Mouse (Mus musculus) myocyte (in vitro differentiated cells): ENCODE results near the gene Fam110a. TPM values are rescaled to one million over a fixed set of nuclear protein-coding genes. Genes with fewer than 3 reads are reported as not detected.

Source experiments
- H3K27me3 ChIP-seq: one replicate; pipeline ENCODE4 v1.6.1; 2011; ENCODE audit not compliant: control insufficient read depth, insufficient read depth, insufficient read length
- H3K36me3 ChIP-seq: one replicate; pipeline ENCODE4 v1.6.1; 2011; ENCODE audit not compliant: control insufficient read depth, insufficient read depth
- H3K4me2 ChIP-seq: one replicate; pipeline ENCODE4 v1.6.1; 2011; ENCODE audit warnings: low read depth, control low read depth
- H3K4me3 ChIP-seq: one replicate; pipeline ENCODE4 v1.5.1; 2011; ENCODE audit warnings: mild to moderate bottlenecking, control low read depth, moderate library complexity
- H3K79me2 ChIP-seq: one replicate; pipeline ENCODE4 v1.6.1; 2011; ENCODE audit not compliant: control insufficient read depth, insufficient read depth
- H3ac ChIP-seq: one replicate; pipeline ENCODE4 v1.6.1; 2011; ENCODE audit not compliant: control insufficient read depth, insufficient read length
- CEBPB ChIP-seq: IDR thresholded peaks from 2 replicates; pipeline ENCODE4 v1.6.1; 2011; ENCODE audit warnings: mild to moderate bottlenecking, moderate library complexity; ENCODE audit not compliant: poor library complexity, insufficient read depth, severe bottlenecking
- E2F4 ChIP-seq: IDR thresholded peaks from one replicate; pipeline ENCODE4 v1.6.1; 2011; ENCODE audit warnings: mild to moderate bottlenecking, control low read depth, moderate library complexity; ENCODE audit not compliant: insufficient read depth
- MAX ChIP-seq: IDR thresholded peaks from one replicate; pipeline ENCODE4 v1.6.1; 2011; ENCODE audit warnings: low read depth, mild to moderate bottlenecking, control low read depth
- MYOD1 ChIP-seq, 3 experiments: IDR thresholded peaks; one replicate each; pipeline ENCODE4 v1.6.1; 2011; ENCODE audit warnings: control low read depth in 2 of 3, low read depth in 2 of 3, mild to moderate bottlenecking in 2 of 3, moderate library complexity in 1 of 3; ENCODE audit not compliant: insufficient read length in 2 of 3, control insufficient read depth in 1 of 3
- MYOG ChIP-seq, 3 experiments: IDR thresholded peaks; one replicate each; pipeline ENCODE4 v1.6.1; 2011; ENCODE audit warnings: control low read depth in 2 of 3, low read depth in 2 of 3, mild to moderate bottlenecking in 2 of 3; ENCODE audit not compliant: insufficient read length in 2 of 3, control insufficient read depth in 1 of 3, insufficient read depth in 1 of 3
- POLR2A ChIP-seq: IDR thresholded peaks from one replicate; pipeline ENCODE4 v1.6.1; 2011; ENCODE audit warnings: low read depth, mild to moderate bottlenecking, control low read depth, moderate library complexity; ENCODE audit not compliant: insufficient read length
- POLR2AphosphoS2 ChIP-seq: IDR thresholded peaks from one replicate; pipeline ENCODE4 v1.6.1; 2011; ENCODE audit warnings: low read depth, control low read depth; ENCODE audit not compliant: insufficient read length
- REST ChIP-seq: IDR thresholded peaks from one replicate; pipeline ENCODE4 v1.6.1; 2011; ENCODE audit warnings: mild to moderate bottlenecking, control low read depth, moderate library complexity; ENCODE audit not compliant: insufficient read depth, insufficient read length
- SRF ChIP-seq: IDR thresholded peaks from one replicate; pipeline ENCODE4 v1.6.1; 2011; ENCODE audit warnings: low read depth; ENCODE audit not compliant: control insufficient read depth, insufficient read length
- TCF12 ChIP-seq: IDR thresholded peaks from one replicate; pipeline ENCODE4 v1.6.1; 2011; ENCODE audit warnings: mild to moderate bottlenecking, control low read depth; ENCODE audit not compliant: poor library complexity, insufficient read depth, severe bottlenecking
- TCF3 ChIP-seq: IDR thresholded peaks from one replicate; pipeline ENCODE4 v1.6.1; 2011; ENCODE audit warnings: low read depth, control low read depth; ENCODE audit not compliant: insufficient read length
- USF1 ChIP-seq: IDR thresholded peaks from one replicate; pipeline ENCODE4 v1.6.1; 2011; ENCODE audit warnings: low read depth, mild to moderate bottlenecking, control low read depth, moderate library complexity
- polyA plus RNA-seq: library from polyadenylated mRNA; unstranded; fragments of >200 nt; fragmentation: generic; extraction: Trizol; gene quantifications from one replicate; pipeline ENCODE4 v1.2.1, GENCODE M21; 2012; ENCODE audit warnings: missing spikeins

Fam110a gene
- polyA plus RNA-seq, 1 experiment: 21.0 TPM

GRCm38 (mm10) chr2:152011724-152012123 lies 31.7 kb upstream of the Fam110a start:
- TF ChIP-seq MYOD1 (IDR thresholded peaks at IDR 0.05; ENCODE audit: control insufficient read depth in 1 of 3, insufficient read length in 2 of 3, low read depth in 2 of 3) (no peak), REST (no peak), TCF12 (no peak), POLR2A (no peak)
- Histone ChIP-seq H3K36me3 (no peaks in the 10 kb centered on the region), H3K79me2 (no peaks in the 10 kb centered on the region)

GRCm38 (mm10) chr2:152010661-152011060 lies 30.6 kb upstream of the Fam110a start:
- no peaks in the 10 kb centered on the region for H3K79me2 ChIP-seq
- no peak overlapping the region for H3ac ChIP-seq
- H3K36me3 ChIP-seq: no peaks in the 10 kb centered on the region
- TF ChIP-seq TCF3 (no peak), MAX (no peak), USF1 (no peak), POLR2A (no peak)
- peaks cover 21% of the 10 kb centered on the region for H3K27me3 ChIP-seq
- no peak overlapping the region for H3K4me3 ChIP-seq
- no peak overlapping the region for H3K4me2 ChIP-seq

More at GRCm38 (mm10) chr2:152011724-152012123, 31.7 kb upstream of the Fam110a start:
- Histone ChIP-seq H3K4me3 (no peak overlapping the region), H3K4me2 (no peak overlapping the region), H3ac (no peak overlapping the region), H3K27me3 (peaks cover 15% of the 10 kb centered on the region)

- peaks cover 25% of the 10 kb centered on the region for H3K27me3 ChIP-seq
- no peaks in the 10 kb centered on the region for H3K36me3 ChIP-seq
- H3K79me2 ChIP-seq: no peaks in the 10 kb centered on the region
- H3K4me3 ChIP-seq: no peak overlapping the region
- H3ac ChIP-seq: no peak overlapping the region
- TF ChIP-seq SRF: no peak
- no peak for TF ChIP-seq REST
- TF ChIP-seq TCF12: no peak
- TF ChIP-seq USF1: no peak
- TF ChIP-seq POLR2AphosphoS2: no peak
- no peak for TF ChIP-seq POLR2A
- no peak for TF ChIP-seq MAX
- no peak for TF ChIP-seq TCF3
- TF ChIP-seq MYOD1 (IDR thresholded peaks at IDR 0.05; ENCODE audit: control insufficient read depth in 1 of 3, insufficient read length in 2 of 3, low read depth in 2 of 3): no peak
- TF ChIP-seq MYOG (IDR thresholded peaks at IDR 0.05; ENCODE audit: control insufficient read depth in 1 of 3, insufficient read depth in 1 of 3, insufficient read length in 2 of 3, low read depth in 2 of 3): no peak
- no peak for TF ChIP-seq CEBPB
- H3K4me2 ChIP-seq: no peak overlapping the region
Measured at GRCm38 (mm10) chr2:152010251-152010650, 30.2 kb upstream of the Fam110a start.

GRCm38 (mm10) chr2:152009061-152009779 lies 29.2 kb upstream of the Fam110a start:
- Histone ChIP-seq H3K4me3 (no peak overlapping the region), H3K79me2 (no peaks in the 10 kb centered on the region), H3ac (no peak overlapping the region), H3K27me3 (peaks cover 35% of the 10 kb centered on the region), H3K36me3 (no peaks in the 10 kb centered on the region), H3K4me2 (no peak overlapping the region)
- TF ChIP-seq MYOD1 (IDR thresholded peaks at IDR 0.05; ENCODE audit: control insufficient read depth in 1 of 3, insufficient read length in 2 of 3, low read depth in 2 of 3) (no peak), POLR2AphosphoS2 (no peak), CEBPB (no peak)

GRCm38 (mm10) chr2:152007783-152008182 lies 27.8 kb upstream of the Fam110a start:
- no peaks in the 10 kb centered on the region for H3K36me3 ChIP-seq

More at GRCm38 (mm10) chr2:152007783-152008182, 27.8 kb upstream of the Fam110a start:
- TF ChIP-seq TCF3 (no peak), POLR2A (no peak), E2F4 (no peak), MYOD1 (IDR thresholded peaks at IDR 0.05; ENCODE audit: control insufficient read depth in 1 of 3, insufficient read length in 2 of 3, low read depth in 2 of 3) (no peak), USF1 (no peak), CEBPB (no peak), POLR2AphosphoS2 (no peak), REST (no peak), MAX (no peak), TCF12 (no peak)
- Histone ChIP-seq H3ac (no peak overlapping the region), H3K79me2 (no peaks in the 10 kb centered on the region), H3K4me3 (no peak overlapping the region), H3K4me2 (no peak overlapping the region), H3K27me3 (peaks cover 40% of the 10 kb centered on the region)
